Mouse (Mus musculus): ENCODE measurements around the gene Ssna1. TPM values are rescaled to one million over a fixed set of nuclear protein-coding genes. Genes with fewer than 3 reads are reported as not detected.

Gene Ssna1
- 1.2 TPM for polyA plus RNA-seq (2014; fragmentation: Illumina TruSeq; extraction: RNeasy Lipid Tissue Mini Kit (QIAGEN cat#74804); ENCODE audit: low read depth, low replicate concordance)

GRCm38 (mm10) chr2:25271827-25272511, at the start of gene Ssna1, which contains the start of gene Anapc2:
Gene Ssna1, minus strand, starts transcription at chr2:25272438.
Gene Anapc2, plus strand, starts transcription at chr2:25272478.

GRCm38 (mm10) chr2:25318971-25319773, 46.9 kb upstream of the Ssna1 start, which contains the start of gene Grin1:
Gene Grin1, minus strand, starts transcription at chr2:25319187.

GRCm38 (mm10) chr2:25289651-25290050, 17.4 kb upstream of the Ssna1 start, which contains the start of gene Lrrc26:
Gene Lrrc26, plus strand, starts transcription at chr2:25289915.

GRCm38 (mm10) chr2:25287927-25288649, 15.8 kb upstream of the Ssna1 start, which contains the start of gene Tmem210:
Gene Tmem210, plus strand, starts transcription at chr2:25288145.

GRCm38 (mm10) chr2:25262291-25262767, 9.9 kb downstream of the Ssna1 start, which contains the start of gene Tprn:
Gene Tprn, plus strand, starts transcription at chr2:25262618.

GRCm38 (mm10) chr2:25255284-25255779, 16.9 kb downstream of the Ssna1 start, which contains the start of gene Tmem203:
Gene Tmem203, plus strand, starts transcription at chr2:25255439.

GRCm38 (mm10) chr2:25246183-25247072, 25.8 kb downstream of the Ssna1 start, which contains the start of gene AL732309.1:
Gene AL732309.1, minus strand, starts transcription at chr2:25246863.

DNA sequence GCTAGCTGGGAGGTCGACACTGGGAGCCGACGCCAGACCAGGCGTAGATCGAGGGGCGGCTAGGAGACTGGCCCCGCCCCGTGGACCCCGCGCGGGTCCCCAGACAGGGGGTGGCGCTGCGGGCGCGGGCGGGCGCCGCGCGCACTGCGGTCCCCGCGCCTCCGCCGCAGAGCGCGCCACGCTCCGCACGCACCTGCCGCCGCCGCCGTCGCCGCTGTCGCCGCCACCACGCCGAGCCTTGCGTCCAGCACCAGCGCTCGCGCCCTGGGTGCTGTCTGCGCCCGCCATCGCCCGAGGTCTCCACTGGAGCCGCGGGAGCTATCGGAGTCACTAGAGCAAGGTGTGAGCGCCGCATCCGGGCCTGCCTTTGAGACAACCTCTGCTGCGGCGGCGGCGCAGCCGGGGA, 30.1 kb downstream of the Ssna1 start, which contains the start of the genes Rnf208 and Cysrt1:
TSS of gene Rnf208 (plus strand) at position 155 of the 406 bp plus-strand sequence.
TSS of gene Cysrt1 (minus strand) at position 352 of the 406 bp plus-strand sequence.

DNA sequence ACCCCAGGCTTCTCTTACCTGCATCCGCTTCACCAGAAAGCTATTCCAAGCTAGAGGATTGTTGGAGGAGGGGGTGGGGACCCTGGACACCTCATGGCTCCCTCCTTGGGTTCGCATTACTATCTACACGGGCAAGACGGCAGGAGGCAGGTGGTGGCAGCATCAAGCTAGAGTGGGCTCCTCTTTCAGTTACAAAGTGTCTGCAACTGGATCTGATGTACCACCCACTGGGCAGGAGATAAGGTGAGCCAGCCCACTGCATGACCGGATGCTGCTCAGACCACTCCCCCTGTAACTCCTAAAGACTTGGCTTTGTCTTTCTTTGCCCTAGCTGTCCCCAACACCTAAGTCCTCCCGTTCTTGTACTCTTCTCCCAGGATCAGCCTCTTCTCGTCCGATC, 35.6 kb downstream of the Ssna1 start, which contains the start of gene Rnf224:
TSS of gene Rnf224 (minus strand) at position 174 of the 400 bp plus-strand sequence.

DNA sequence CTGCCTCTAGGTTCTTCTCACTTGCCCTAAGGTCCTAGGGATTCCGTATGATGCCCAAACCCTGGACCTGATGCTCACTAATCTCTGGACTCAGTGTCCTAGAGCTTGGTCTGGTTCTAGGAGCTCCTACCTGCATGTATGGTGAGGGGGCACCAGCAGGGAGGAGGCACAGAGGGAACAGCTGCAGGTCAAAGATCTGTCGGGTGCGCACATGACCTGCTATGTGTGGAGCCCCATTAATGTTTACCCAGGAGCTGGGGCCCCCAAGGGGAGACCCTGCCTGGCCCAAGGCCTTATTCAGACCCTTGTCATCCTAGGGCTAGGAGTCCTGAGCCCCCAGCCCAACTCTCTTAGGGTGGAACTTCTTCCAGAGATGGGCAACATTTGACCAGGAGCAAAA, 38.2 kb downstream of the Ssna1 start, which contains the start of gene Slc34a3:
TSS of gene Slc34a3 (minus strand) at position 315 of the 400 bp plus-strand sequence.

GRCm38 (mm10) chr2:25224492-25224765, 47.8 kb downstream of the Ssna1 start, which contains the start of gene Tubb4b:
Gene Tubb4b, minus strand, starts transcription at chr2:25224702.

Other genes with a start within 250 kb of the Ssna1 start
- gene Nsmf, start 218.1 kb downstream of the Ssna1 start, polyA plus RNA-seq (2014; fragmentation: Illumina TruSeq; extraction: RNeasy Lipid Tissue Mini Kit (QIAGEN cat#74804); ENCODE audit: low read depth, low replicate concordance) = 4.0 TPM
- gene Entpd8, start 192.1 kb downstream of the Ssna1 start, polyA plus RNA-seq (2014; fragmentation: Illumina TruSeq; extraction: RNeasy Lipid Tissue Mini Kit (QIAGEN cat#74804); ENCODE audit: low read depth, low replicate concordance) = 4.9 TPM
- not detected for gene Noxa1, start 177.3 kb downstream of the Ssna1 start, polyA plus RNA-seq (2014; fragmentation: Illumina TruSeq; extraction: RNeasy Lipid Tissue Mini Kit (QIAGEN cat#74804); ENCODE audit: low read depth, low replicate concordance)
- 3.8 TPM for gene Nrarp, start 91.7 kb downstream of the Ssna1 start, polyA plus RNA-seq (2014; fragmentation: Illumina TruSeq; extraction: RNeasy Lipid Tissue Mini Kit (QIAGEN cat#74804); ENCODE audit: low read depth, low replicate concordance)
- 1.4 TPM for gene Tor4a, start 75.6 kb downstream of the Ssna1 start, polyA plus RNA-seq (2014; fragmentation: Illumina TruSeq; extraction: RNeasy Lipid Tissue Mini Kit (QIAGEN cat#74804); ENCODE audit: low read depth, low replicate concordance)
- gene Nelfb, start 60.9 kb downstream of the Ssna1 start, polyA plus RNA-seq (2014; fragmentation: Illumina TruSeq; extraction: RNeasy Lipid Tissue Mini Kit (QIAGEN cat#74804); ENCODE audit: low read depth, low replicate concordance) = 5.2 TPM
- gene Stpg3, start 57.8 kb downstream of the Ssna1 start, polyA plus RNA-seq (2014; fragmentation: Illumina TruSeq; extraction: RNeasy Lipid Tissue Mini Kit (QIAGEN cat#74804); ENCODE audit: low read depth, low replicate concordance) = not detected
- gene Fam166a, start 53.7 kb downstream of the Ssna1 start, polyA plus RNA-seq (2014; fragmentation: Illumina TruSeq; extraction: RNeasy Lipid Tissue Mini Kit (QIAGEN cat#74804); ENCODE audit: low read depth, low replicate concordance) = not detected
- gene Tubb4b, start 47.7 kb downstream of the Ssna1 start, polyA plus RNA-seq (2014; fragmentation: Illumina TruSeq; extraction: RNeasy Lipid Tissue Mini Kit (QIAGEN cat#74804); ENCODE audit: low read depth, low replicate concordance) = 24.5 TPM
- 5.6 TPM for gene Slc34a3, start 38.1 kb downstream of the Ssna1 start, polyA plus RNA-seq (2014; fragmentation: Illumina TruSeq; extraction: RNeasy Lipid Tissue Mini Kit (QIAGEN cat#74804); ENCODE audit: low read depth, low replicate concordance)
- gene Rnf224, start 35.7 kb downstream of the Ssna1 start, polyA plus RNA-seq (2014; fragmentation: Illumina TruSeq; extraction: RNeasy Lipid Tissue Mini Kit (QIAGEN cat#74804); ENCODE audit: low read depth, low replicate concordance) = not detected
- not detected for gene Rnf208, start 30.2 kb downstream of the Ssna1 start, polyA plus RNA-seq (2014; fragmentation: Illumina TruSeq; extraction: RNeasy Lipid Tissue Mini Kit (QIAGEN cat#74804); ENCODE audit: low read depth, low replicate concordance)
- not detected for gene Cysrt1, start 30.0 kb downstream of the Ssna1 start, polyA plus RNA-seq (2014; fragmentation: Illumina TruSeq; extraction: RNeasy Lipid Tissue Mini Kit (QIAGEN cat#74804); ENCODE audit: low read depth, low replicate concordance)
- gene AL732309.1, start 25.6 kb downstream of the Ssna1 start, polyA plus RNA-seq (2014; fragmentation: Illumina TruSeq; extraction: RNeasy Lipid Tissue Mini Kit (QIAGEN cat#74804); ENCODE audit: low read depth, low replicate concordance) = 1.5 TPM
- 0.61 TPM for gene Tmem203, start 17.0 kb downstream of the Ssna1 start, polyA plus RNA-seq (2014; fragmentation: Illumina TruSeq; extraction: RNeasy Lipid Tissue Mini Kit (QIAGEN cat#74804); ENCODE audit: low read depth, low replicate concordance)
- gene Tprn, start 9.8 kb downstream of the Ssna1 start, polyA plus RNA-seq (2014; fragmentation: Illumina TruSeq; extraction: RNeasy Lipid Tissue Mini Kit (QIAGEN cat#74804); ENCODE audit: low read depth, low replicate concordance) = 3.2 TPM
- gene Anapc2, start within 50 bp of the Ssna1 start, polyA plus RNA-seq (2014; fragmentation: Illumina TruSeq; extraction: RNeasy Lipid Tissue Mini Kit (QIAGEN cat#74804); ENCODE audit: low read depth, low replicate concordance) = 4.5 TPM
- gene Tmem210, start 15.7 kb upstream of the Ssna1 start, polyA plus RNA-seq (2014; fragmentation: Illumina TruSeq; extraction: RNeasy Lipid Tissue Mini Kit (QIAGEN cat#74804); ENCODE audit: low read depth, low replicate concordance) = not detected
- gene Lrrc26, start 17.5 kb upstream of the Ssna1 start, polyA plus RNA-seq (2014; fragmentation: Illumina TruSeq; extraction: RNeasy Lipid Tissue Mini Kit (QIAGEN cat#74804); ENCODE audit: low read depth, low replicate concordance) = not detected
- not detected for gene Grin1, start 46.7 kb upstream of the Ssna1 start, polyA plus RNA-seq (2014; fragmentation: Illumina TruSeq; extraction: RNeasy Lipid Tissue Mini Kit (QIAGEN cat#74804); ENCODE audit: low read depth, low replicate concordance)
- gene Man1b1, start 59.9 kb upstream of the Ssna1 start, polyA plus RNA-seq (2014; fragmentation: Illumina TruSeq; extraction: RNeasy Lipid Tissue Mini Kit (QIAGEN cat#74804); ENCODE audit: low read depth, low replicate concordance) = 15.0 TPM
- 34.5 TPM for gene Dpp7, start 83.9 kb upstream of the Ssna1 start, polyA plus RNA-seq (2014; fragmentation: Illumina TruSeq; extraction: RNeasy Lipid Tissue Mini Kit (QIAGEN cat#74804); ENCODE audit: low read depth, low replicate concordance)
- gene Uap1l1, start 93.2 kb upstream of the Ssna1 start, polyA plus RNA-seq (2014; fragmentation: Illumina TruSeq; extraction: RNeasy Lipid Tissue Mini Kit (QIAGEN cat#74804); ENCODE audit: low read depth, low replicate concordance) = 3.9 TPM
- not detected for gene Sapcd2, start 99.9 kb upstream of the Ssna1 start, polyA plus RNA-seq (2014; fragmentation: Illumina TruSeq; extraction: RNeasy Lipid Tissue Mini Kit (QIAGEN cat#74804); ENCODE audit: low read depth, low replicate concordance)
- gene Entpd2, start 123.4 kb upstream of the Ssna1 start, polyA plus RNA-seq (2014; fragmentation: Illumina TruSeq; extraction: RNeasy Lipid Tissue Mini Kit (QIAGEN cat#74804); ENCODE audit: low read depth, low replicate concordance) = 0.36 TPM
- 4.3 TPM for gene Npdc1, start 126.9 kb upstream of the Ssna1 start, polyA plus RNA-seq (2014; fragmentation: Illumina TruSeq; extraction: RNeasy Lipid Tissue Mini Kit (QIAGEN cat#74804); ENCODE audit: low read depth, low replicate concordance)
- not detected for gene Fut7, start 150.8 kb upstream of the Ssna1 start, polyA plus RNA-seq (2014; fragmentation: Illumina TruSeq; extraction: RNeasy Lipid Tissue Mini Kit (QIAGEN cat#74804); ENCODE audit: low read depth, low replicate concordance)
- 0.77 TPM for gene Abca2, start 156.3 kb upstream of the Ssna1 start, polyA plus RNA-seq (2014; fragmentation: Illumina TruSeq; extraction: RNeasy Lipid Tissue Mini Kit (QIAGEN cat#74804); ENCODE audit: low read depth, low replicate concordance)
- not detected for gene Clic3, start 184.4 kb upstream of the Ssna1 start, polyA plus RNA-seq (2014; fragmentation: Illumina TruSeq; extraction: RNeasy Lipid Tissue Mini Kit (QIAGEN cat#74804); ENCODE audit: low read depth, low replicate concordance)
- gene Paxx, start 188.7 kb upstream of the Ssna1 start, polyA plus RNA-seq (2014; fragmentation: Illumina TruSeq; extraction: RNeasy Lipid Tissue Mini Kit (QIAGEN cat#74804); ENCODE audit: low read depth, low replicate concordance) = 2.2 TPM
- not detected for gene Ptgds, start 197.6 kb upstream of the Ssna1 start, polyA plus RNA-seq (2014; fragmentation: Illumina TruSeq; extraction: RNeasy Lipid Tissue Mini Kit (QIAGEN cat#74804); ENCODE audit: low read depth, low replicate concordance)
- gene Lcn12, start 221.5 kb upstream of the Ssna1 start, polyA plus RNA-seq (2014; fragmentation: Illumina TruSeq; extraction: RNeasy Lipid Tissue Mini Kit (QIAGEN cat#74804); ENCODE audit: low read depth, low replicate concordance) = not detected
- 0.40 TPM for gene Fbxw5, start 228.3 kb upstream of the Ssna1 start, polyA plus RNA-seq (2014; fragmentation: Illumina TruSeq; extraction: RNeasy Lipid Tissue Mini Kit (QIAGEN cat#74804); ENCODE audit: low read depth, low replicate concordance)
- 1.7 TPM for gene C8g, start 229.3 kb upstream of the Ssna1 start, polyA plus RNA-seq (2014; fragmentation: Illumina TruSeq; extraction: RNeasy Lipid Tissue Mini Kit (QIAGEN cat#74804); ENCODE audit: low read depth, low replicate concordance)

Measured in kidney, adult 10 weeks (tissue).